Mouse (Mus musculus) kidney, adult 2 months (tissue): ENCODE measurements at regions not wholly inside any gene's neighbourhood (a gene's known extent, or its start where the extent isn't known, plus 50 kb on each side); places are given as distances from the start of the nearest gene placed in this dataset.

Source experiments
- DNase-seq: peaks from one replicate; pipeline ENCODE4 v3.0.0; 2021
- H3K27ac ChIP-seq: fragments of 200-500 bp; 2 replicates; pipeline ENCODE4 v1.5.1; 2012; ENCODE audit warnings: low read depth, low read length, control low read depth, inconsistent platforms; ENCODE audit not compliant: insufficient read depth
- H3K27me3 ChIP-seq: fragments of 200-500 bp; replicated peaks from 2 replicates; pipeline ENCODE4 v1.6.1; 2012; ENCODE audit warnings: mild to moderate bottlenecking, moderate library complexity, low read length, inconsistent platforms; ENCODE audit not compliant: control insufficient read depth, insufficient read depth
- H3K36me3 ChIP-seq: fragments of 200-500 bp; 2 replicates; pipeline ENCODE4 v1.6.1; 2012; ENCODE audit warnings: mild to moderate bottlenecking, moderate library complexity, low read length, inconsistent platforms; ENCODE audit not compliant: control insufficient read depth, insufficient read depth
- H3K4me1 ChIP-seq: fragments of 200-500 bp; 2 replicates; pipeline ENCODE4 v1.6.1; 2011; ENCODE audit warnings: low read length; ENCODE audit not compliant: control insufficient read depth, insufficient read depth
- H3K4me3 ChIP-seq: fragments of 200-500 bp; 2 replicates; pipeline ENCODE4 v1.5.1; 2011; ENCODE audit warnings: mild to moderate bottlenecking, low read depth, low read length, control low read depth; ENCODE audit not compliant: insufficient read depth
- CTCF ChIP-seq: fragments of 200-500 bp; conservative IDR thresholded peaks from 2 replicates; pipeline ENCODE4 v1.5.1; 2011; ENCODE audit warnings: low read depth, mild to moderate bottlenecking, control low read depth, low read length, moderate library complexity, mixed read lengths; ENCODE audit not compliant: insufficient read depth, insufficient read length
- POLR2A ChIP-seq: fragments of 200-500 bp; IDR thresholded peaks from one replicate; pipeline ENCODE4 v1.6.1; 2011; ENCODE audit warnings: low read depth, low read length, control low read depth
- WGBS: fragments of 180-500 bp; shearing (Covaris S2); methylation state at CpG from one replicate; pipeline ENCODE4 v1.1.7; 2018; 5-methylcytosine and 5-hydroxymethylcytosine counted together

- Histone ChIP-seq H3K4me3 (no peak overlapping the region), H3K4me1 (peaks cover 14% of the 10 kb centered on the region), H3K27ac (peak overlapping the region; percentile 76; the same call in 1 of the 2 replicates), H3K27me3 (no peaks in the 10 kb centered on the region), H3K36me3 (no peaks in the 10 kb centered on the region)
- no peak for TF ChIP-seq POLR2A
- 63% methylated on average over 15 of the region's 15 CpGs for WGBS
- DNase-seq, result peak; percentile 69
Measured at GRCm38 (mm10) chr13:44503257-44503950, 225.9 kb upstream of the Jarid2 start.

GRCm38 (mm10) chr13:44504455-44504854 lies 224.8 kb upstream of the Jarid2 start:
- no peak overlapping the region; the same call in 1 of the 2 replicates for H3K27ac ChIP-seq
- WGBS, result 66% methylated on average over 6 of the region's 6 CpGs
- no peak for DNase-seq
- H3K4me3 ChIP-seq, result no peak overlapping the region
- H3K4me1 ChIP-seq, result peaks cover 14% of the 10 kb centered on the region
- H3K36me3 ChIP-seq, result no peaks in the 10 kb centered on the region
- TF ChIP-seq CTCF (no peak), POLR2A (no peak)
- H3K27me3 ChIP-seq, result no peaks in the 10 kb centered on the region

GRCm38 (mm10) chr13:44506975-44507374 lies 222.3 kb upstream of the Jarid2 start:
- DNase-seq, result no peak
- no peak overlapping the region for H3K4me3 ChIP-seq
- H3K27ac ChIP-seq, result no peak overlapping the region
- H3K27me3 ChIP-seq, result no peaks in the 10 kb centered on the region
- peaks cover 14% of the 10 kb centered on the region for H3K4me1 ChIP-seq
- TF ChIP-seq CTCF, result no peak
- no peak for TF ChIP-seq POLR2A
- H3K36me3 ChIP-seq, result no peaks in the 10 kb centered on the region
- WGBS, result 71% methylated on average over 5 of the region's 5 CpGs

GRCm38 (mm10) chr13:44509526-44510159 lies 219.6 kb upstream of the Jarid2 start:
- no peak overlapping the region for H3K27ac ChIP-seq
- TF ChIP-seq CTCF (no peak), POLR2A (no peak)
- DNase-seq, result no peak
- H3K4me1 ChIP-seq, result no peaks in the 10 kb centered on the region; the same call in 1 of the 2 replicates
- WGBS, result 59% methylated on average over 11 of the region's 11 CpGs
- H3K36me3 ChIP-seq, result no peaks in the 10 kb centered on the region
- H3K4me3 ChIP-seq, result no peak overlapping the region
- no peaks in the 10 kb centered on the region for H3K27me3 ChIP-seq

GRCm38 (mm10) chr13:44513378-44514285 lies 215.6 kb upstream of the Jarid2 start:
- Histone ChIP-seq H3K27ac (no peak overlapping the region), H3K4me1 (peaks cover 3% of the 10 kb centered on the region; the same call in 1 of the 2 replicates), H3K36me3 (no peaks in the 10 kb centered on the region), H3K27me3 (no peaks in the 10 kb centered on the region), H3K4me3 (no peak overlapping the region)
- DNase-seq, result peak; percentile 54
- TF ChIP-seq CTCF (no peak), POLR2A (no peak)
- WGBS, result 58% methylated on average over 13 of the region's 13 CpGs

GRCm38 (mm10) chr13:44514636-44515158 lies 214.6 kb upstream of the Jarid2 start:
- DNase-seq, result no peak
- no peaks in the 10 kb centered on the region for H3K36me3 ChIP-seq
- WGBS, result 71% methylated on average over 5 of the region's 5 CpGs
- TF ChIP-seq CTCF (no peak), POLR2A (no peak)
- H3K27ac ChIP-seq, result no peak overlapping the region
- H3K4me3 ChIP-seq, result no peak overlapping the region
- peaks cover 3% of the 10 kb centered on the region; the same call in 1 of the 2 replicates for H3K4me1 ChIP-seq
- no peaks in the 10 kb centered on the region for H3K27me3 ChIP-seq
